Mouse (Mus musculus) C2C12 (cell line): ENCODE measurements around the gene Cir1.

Source experiments
- CEBPB ChIP-seq: IDR thresholded peaks from one replicate; pipeline ENCODE4 v1.6.1; 2011; ENCODE audit warnings: low read depth, mild to moderate bottlenecking, control low read depth, moderate library complexity
- CTCF ChIP-seq: IDR thresholded peaks from one replicate; pipeline ENCODE4 v1.5.1; 2011; ENCODE audit not compliant: control insufficient read depth, insufficient read depth, insufficient read length
- FOSL1 ChIP-seq: IDR thresholded peaks from one replicate; pipeline ENCODE4 v1.8.0; 2011; ENCODE audit warnings: mild to moderate bottlenecking, low read length; ENCODE audit not compliant: poor library complexity, insufficient read depth, severe bottlenecking
- MAX ChIP-seq: IDR thresholded peaks from one replicate; pipeline ENCODE4 v1.6.1; 2011; ENCODE audit warnings: mild to moderate bottlenecking, control low read depth
- MYOD1 ChIP-seq: IDR thresholded peaks from one replicate; pipeline ENCODE4 v1.6.1; 2011; ENCODE audit warnings: low read depth; ENCODE audit not compliant: control insufficient read depth, insufficient read length
- MYOG ChIP-seq: IDR thresholded peaks from one replicate; pipeline ENCODE4 v1.6.1; 2011; ENCODE audit not compliant: control insufficient read depth, insufficient read length; ENCODE audit errors: extremely low read depth
- USF1 ChIP-seq: IDR thresholded peaks from one replicate; pipeline ENCODE4 v1.6.1; 2011; ENCODE audit warnings: low read depth, mild to moderate bottlenecking, control low read depth, moderate library complexity

DNA sequence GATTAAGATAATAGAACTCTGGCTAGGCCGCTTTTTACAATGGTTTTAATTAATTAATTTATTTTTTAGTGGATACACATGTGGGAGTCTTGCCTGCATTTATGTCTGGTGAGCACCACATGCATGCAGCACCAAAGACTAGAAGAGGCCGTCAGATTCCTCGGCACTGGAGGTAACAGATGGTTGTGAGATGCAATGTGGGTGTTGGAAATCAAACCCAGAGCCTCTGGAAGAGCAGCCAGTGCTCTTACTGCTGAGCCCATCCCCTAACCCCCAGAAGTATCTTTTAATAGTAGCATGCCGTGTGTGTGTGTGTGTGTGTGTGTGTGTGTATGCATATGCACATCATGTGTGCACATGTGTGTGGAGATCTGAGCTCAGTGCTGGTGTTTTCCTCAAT lies 32.7 kb upstream of the Cir1 start:
- TF ChIP-seq CTCF (no peak), MAX (no peak), FOSL1 (no peak), MYOG (no peak), USF1 (no peak), MYOD1 (no peak), CEBPB (no peak)
